Mouse (Mus musculus) cerebellum, adult 2 months (tissue): ENCODE measurements around the gene Spib.

Experiments used
- CTCF ChIP-seq: fragments of 200-500 bp; IDR thresholded peaks from 2 replicates; pipeline ENCODE4 v1.5.1; 2011; ENCODE audit warnings: low read depth, mild to moderate bottlenecking, control low read depth, low read length, moderate library complexity, borderline replicate concordance; ENCODE audit not compliant: insufficient read depth
- POLR2A ChIP-seq: fragments of 200-500 bp; IDR thresholded peaks from 2 replicates; pipeline ENCODE4 v1.6.1; 2011; ENCODE audit warnings: low read length, control low read depth, borderline replicate concordance; ENCODE audit not compliant: insufficient read depth

- no peak for TF ChIP-seq CTCF
- no peak for TF ChIP-seq POLR2A
Observed at GRCm38 (mm10) chr7:44576333-44576844, 44.5 kb upstream of the Spib start.
